Mouse (Mus musculus) layer of hippocampus, adult 8-10 months (tissue): ENCODE measurements around the gene Gtf2f1. TPM values are rescaled to one million over a fixed set of nuclear protein-coding genes. Genes with fewer than 3 reads are reported as not detected.
A peak's percentile ranks its signal among the peaks of the same experiment; 100 is the strongest.

ENCODE experiments used
- DNase-seq, 2 experiments: peaks; one replicate each; pipeline ENCODE4 v3.0.0; 2022; ENCODE audit warnings: low spot score in 2 of 2
- total RNA-seq, 4 experiments: library from RNA; stranded (reverse); gene quantifications; 2 replicates each; pipeline ENCODE4 v1.2.4; 2022

The Gtf2f1 gene
- total RNA-seq, 4 experiments from 2014 or later = 57.0 to 64.0 (median 61.5) TPM

- no peak for DNase-seq
Observed at GRCm38 (mm10) chr17:57007137-57007905, 3.8 kb downstream of the Gtf2f1 start.

- DNase-seq = no peak
Observed at GRCm38 (mm10) chr17:57003994-57004393, 7.1 kb downstream of the Gtf2f1 start.

- no peak for DNase-seq
Observed at GRCm38 (mm10) chr17:57001228-57001627, 9.9 kb downstream of the Gtf2f1 start.

DNA sequence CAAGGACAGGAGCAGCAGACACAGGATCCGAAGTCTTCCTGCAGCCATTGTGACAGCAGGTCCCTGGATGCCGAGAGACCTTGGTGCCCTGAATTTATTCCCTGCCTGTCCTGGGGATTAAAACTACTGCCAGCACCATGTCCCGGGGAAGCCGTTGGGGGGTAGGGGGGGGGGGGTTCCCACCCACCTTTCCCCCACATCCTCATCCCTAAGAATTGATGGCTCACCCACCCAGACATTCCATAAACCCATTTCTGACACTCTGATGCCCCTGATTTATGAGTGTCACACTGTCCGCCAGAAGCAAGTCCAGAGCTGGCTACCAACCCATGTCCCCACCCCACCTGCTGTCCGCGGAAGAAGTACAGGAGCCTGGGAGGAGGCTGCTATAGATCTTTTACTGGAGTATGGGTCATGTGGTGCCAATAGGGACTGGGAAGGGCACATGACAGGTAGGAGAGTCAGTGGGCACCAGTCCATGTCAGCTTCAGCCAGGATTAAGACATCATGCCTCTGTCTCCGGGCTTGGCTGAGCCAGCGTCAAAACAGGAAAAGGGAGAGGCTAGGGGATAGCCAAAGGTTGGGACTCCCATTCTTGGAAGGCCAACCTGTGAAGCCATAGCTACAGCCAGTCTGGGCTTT lies 11.0 kb downstream of the Gtf2f1 start, which contains the start of gene Pspn:
TSS of gene Pspn (minus strand) at position 51 of the 642 bp plus-strand sequence.
- no peak for DNase-seq

DNA sequence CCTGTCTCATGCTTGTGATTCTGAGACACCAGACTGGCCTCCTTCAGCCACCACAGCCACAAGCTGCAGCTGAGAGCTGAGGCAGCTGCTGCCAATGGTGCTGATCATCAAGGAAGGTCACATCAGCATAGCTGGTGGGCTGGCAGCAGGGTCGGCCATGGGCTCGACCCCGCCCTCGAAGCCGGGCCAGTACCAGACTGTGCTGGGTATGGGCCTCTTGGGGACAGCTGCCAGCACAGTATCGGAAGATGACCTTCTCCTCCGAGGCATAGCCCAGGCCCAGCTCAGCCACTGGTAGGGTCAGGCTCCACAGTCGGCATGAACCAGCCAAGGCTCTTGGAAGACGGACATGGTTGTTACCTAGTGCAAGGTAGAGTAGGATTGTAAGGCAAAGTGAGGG lies 11.7 kb downstream of the Gtf2f1 start:
- no peak for DNase-seq

GRCm38 (mm10) chr17:56997029-56997667 lies 13.9 kb downstream of the Gtf2f1 start, which contains the start of gene Alkbh7:
TSS of gene Alkbh7 (plus strand) at chr17:56997339.
- DNase-seq = peak; percentile 95 to 96

- no peak for DNase-seq
Observed at GRCm38 (mm10) chr17:56996506-56996905, 14.6 kb downstream of the Gtf2f1 start.

DNA sequence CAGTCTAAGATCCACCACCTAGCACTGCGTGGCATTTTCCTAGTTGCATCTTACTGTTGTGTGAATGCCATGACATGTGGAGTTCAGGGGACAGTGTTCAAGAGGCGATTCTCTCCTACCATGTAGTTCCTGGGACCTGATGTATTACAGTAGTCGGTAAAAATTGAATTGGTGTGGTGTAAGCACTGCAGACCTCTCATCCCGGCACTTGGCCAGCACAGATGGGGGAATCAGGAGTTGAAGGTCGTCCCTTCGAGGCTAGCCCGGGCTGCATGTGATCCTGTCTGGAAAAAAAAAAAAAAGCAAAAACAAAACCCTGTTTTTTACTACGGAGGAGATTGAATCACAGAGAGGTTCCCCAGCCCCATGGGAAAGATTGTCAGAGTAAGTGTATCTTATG lies 16.0 kb downstream of the Gtf2f1 start:
- DNase-seq = no peak

GRCm38 (mm10) chr17:56990966-56991365 lies 20.1 kb downstream of the Gtf2f1 start:
- no peak for DNase-seq

DNA sequence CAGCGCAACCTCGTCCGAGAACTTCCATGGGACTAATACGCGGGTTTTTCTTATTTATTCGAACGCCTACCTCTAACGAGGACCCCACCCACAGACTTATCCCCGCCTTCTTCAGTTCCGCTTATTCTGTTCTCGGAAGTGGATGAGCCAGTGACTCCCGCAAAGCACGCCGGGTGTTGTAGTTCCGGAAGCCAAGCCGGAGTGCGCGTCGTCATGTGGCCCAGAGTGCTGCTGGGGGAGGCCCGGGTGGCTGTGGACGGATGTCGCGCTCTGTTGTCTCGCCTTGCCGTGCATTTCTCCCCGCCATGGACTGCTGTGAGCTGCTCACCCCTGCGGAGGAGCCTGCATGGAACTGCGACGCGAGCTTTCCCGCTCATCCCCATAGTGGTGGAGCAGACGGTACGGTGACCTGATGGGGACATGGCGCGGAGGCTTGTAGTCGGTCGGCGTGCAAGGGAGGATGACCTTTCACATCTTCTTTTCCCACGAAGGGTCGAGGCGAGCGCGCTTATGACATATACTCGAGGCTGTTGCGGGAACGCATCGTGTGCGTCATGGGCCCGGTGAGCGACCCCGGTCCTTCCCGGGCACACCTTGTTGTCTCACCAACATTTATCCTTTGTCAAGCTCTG lies 20.9 kb downstream of the Gtf2f1 start, which contains the start of gene Clpp:
TSS of gene Clpp (plus strand) at position 191 of the 632 bp plus-strand sequence.
- DNase-seq = peak; percentile 94 to 95

DNA sequence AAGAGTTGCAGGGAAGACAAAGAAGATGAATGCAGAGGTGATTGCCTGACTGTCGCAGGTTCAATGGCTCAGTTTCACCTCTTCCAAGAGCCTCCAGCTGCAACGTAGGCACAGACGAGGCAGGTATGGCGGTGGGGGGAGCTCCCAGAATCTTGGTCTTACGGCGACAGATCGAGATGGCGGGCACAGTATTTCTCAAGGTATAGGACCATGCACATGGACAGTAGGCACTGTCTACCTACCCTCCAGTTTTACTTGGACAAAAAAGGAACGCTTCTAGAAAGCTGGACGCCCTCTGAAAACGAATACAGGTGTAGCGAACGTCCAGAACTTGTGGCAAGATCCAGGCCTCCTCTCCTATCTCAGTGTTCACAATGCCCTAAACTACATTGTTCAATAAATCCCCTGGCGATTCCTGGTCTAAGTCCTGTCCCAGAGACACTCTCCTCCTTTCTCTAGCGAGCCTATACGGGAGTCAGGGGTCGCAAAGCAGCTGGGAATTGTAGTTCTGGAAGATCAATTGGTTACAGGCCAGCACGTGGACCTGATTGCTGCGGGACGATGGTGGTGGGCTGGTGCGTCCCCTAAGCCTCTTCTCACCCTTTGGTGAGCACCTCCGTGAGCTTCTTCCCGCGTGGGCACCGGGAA lies 21.5 kb downstream of the Gtf2f1 start:
- no peak for DNase-seq

DNA sequence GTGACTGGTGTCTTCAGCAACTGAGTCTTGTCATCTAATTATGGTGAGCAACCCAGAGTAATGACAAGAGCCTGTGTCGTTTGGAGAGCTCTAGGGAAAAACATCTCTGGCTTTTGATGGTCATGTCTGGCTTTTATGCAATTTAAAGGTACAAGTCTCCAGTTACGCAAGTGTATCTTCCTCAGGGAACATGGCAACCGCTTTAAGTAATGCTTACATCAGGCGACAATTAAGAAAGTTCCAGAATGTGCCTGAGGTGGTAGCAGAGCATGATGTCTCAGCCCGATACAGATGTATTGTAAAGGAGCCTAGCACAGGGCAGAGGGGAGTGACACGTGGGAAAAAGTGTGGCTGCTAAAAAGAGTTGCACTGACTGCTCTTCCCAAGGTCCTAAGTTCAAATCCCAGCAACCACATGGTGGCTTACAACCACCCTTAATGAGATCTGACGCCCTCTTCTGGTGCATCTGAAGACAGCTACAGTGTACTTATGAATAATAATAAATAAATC lies 22.1 kb downstream of the Gtf2f1 start:
- no peak for DNase-seq

- DNase-seq = no peak
Observed at GRCm38 (mm10) chr17:56988441-56988840, 22.6 kb downstream of the Gtf2f1 start.

DNA sequence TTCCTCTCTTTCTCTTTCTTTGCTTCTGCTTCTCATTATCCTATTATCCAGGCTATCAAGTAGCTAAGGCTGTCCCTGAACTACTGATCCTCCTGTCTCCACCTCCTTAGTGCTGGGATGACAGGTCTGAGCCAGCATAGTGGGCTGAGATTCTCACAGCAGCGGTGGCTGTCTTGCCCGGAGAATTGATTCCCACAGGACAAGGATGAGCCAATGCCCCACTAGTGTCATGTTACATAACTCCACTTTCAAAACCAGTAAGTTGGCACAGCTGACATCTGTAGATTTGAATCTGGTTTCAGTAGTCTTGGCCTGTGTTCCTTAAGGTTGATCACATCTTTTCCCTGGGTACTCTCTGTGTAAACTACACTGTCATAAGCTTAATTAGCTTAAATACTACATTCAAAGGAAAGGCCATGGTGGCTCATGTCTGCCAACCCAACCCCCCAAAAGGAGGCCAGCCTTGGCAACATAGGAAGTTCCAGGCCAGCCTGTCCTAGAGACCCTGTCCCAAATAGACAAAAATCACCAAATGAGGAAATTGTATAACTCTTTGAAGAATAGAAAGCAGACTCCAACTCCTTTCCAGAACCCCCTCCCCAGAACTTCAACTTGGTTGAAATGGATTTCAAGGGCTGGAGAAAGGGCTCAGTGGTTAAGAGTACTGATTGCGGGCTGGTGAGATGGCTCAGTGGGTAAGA lies 24.8 kb downstream of the Gtf2f1 start:
- DNase-seq = no peak

DNA sequence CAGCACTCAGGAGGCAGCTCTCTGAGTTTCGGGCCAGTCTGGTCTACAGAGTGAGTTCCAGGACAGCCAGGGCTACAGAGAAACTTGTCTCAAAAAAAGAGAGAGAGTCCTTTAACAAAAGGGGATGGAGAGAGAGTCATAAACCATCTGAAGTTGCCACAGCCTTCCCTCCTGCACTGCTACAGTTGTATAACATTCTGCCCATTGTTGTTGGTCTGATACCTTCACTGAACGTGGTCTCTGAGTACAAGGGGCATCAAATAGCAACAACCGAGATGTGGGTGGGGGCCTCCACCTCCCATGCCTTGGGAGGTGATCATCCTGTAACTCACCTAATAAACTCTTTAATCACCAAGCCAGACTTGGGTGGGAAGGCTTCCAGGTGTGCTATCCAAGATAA lies 25.4 kb downstream of the Gtf2f1 start:
- DNase-seq = no peak

DNA sequence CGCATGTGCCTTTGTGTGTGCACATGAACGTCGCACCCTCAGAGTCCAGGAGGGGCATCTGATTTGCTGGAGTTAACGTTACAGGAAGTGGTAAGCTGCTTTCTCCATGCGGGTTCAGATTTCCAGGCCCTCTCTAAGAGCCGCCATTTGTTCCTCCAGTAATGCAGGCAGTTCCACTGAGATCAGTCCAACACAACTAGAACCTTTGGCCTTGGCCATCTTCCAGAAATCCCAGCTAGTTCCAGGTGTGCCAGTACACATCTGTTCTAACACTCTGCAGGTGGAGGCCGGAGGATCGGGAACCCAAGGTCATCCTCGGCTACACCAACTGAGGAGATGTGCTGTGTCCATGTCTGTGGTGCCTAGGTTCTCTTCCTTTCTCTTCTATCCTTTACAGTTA lies 26.2 kb downstream of the Gtf2f1 start:
- no peak for DNase-seq

- DNase-seq = no peak
Observed at GRCm38 (mm10) chr17:56982013-56982412, 29.1 kb downstream of the Gtf2f1 start, which contains the start of gene Acer1. TSS of gene Acer1 (minus strand) at chr17:56982126.

DNA sequence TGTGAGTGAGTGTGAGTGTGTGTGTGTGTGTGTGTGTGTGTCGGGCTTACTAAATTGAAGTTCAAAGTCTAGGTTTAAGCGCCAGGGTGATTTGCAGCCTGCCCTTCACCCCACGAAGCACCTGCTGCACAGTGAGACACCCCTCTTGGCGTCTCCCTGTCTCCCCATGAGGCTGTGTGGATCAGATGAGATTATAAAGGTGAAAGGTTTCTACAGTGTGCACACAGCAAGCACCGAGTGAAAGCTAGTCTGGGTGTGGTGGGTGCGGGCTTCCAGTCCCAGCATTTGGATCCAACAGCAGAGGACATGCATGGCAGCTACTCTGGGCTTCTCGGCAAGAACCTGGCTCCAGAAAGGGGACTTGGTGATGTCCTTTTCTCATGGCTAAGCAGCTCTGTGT lies 30.0 kb downstream of the Gtf2f1 start:
- no peak for DNase-seq

DNA sequence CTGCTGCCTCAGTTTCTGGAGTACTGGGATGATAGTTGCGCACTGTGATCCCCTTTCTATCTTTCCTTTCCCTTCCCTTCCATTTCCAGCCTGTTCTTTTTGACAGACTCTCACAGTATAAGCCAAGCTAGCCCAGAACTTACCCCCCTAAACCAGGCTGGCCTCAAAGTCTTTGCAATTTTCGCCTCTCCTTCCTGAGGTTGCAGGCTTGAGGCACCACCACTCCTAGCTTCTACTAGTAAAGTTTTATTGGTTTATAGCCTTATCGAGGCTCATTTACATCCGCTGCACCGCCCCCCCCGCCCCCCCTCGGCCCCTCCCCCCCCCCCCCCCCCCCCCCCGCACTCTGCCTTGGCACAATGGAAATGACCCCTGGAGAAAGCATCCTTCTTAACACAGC lies 31.6 kb downstream of the Gtf2f1 start:
- DNase-seq = no peak
